ENCODE assay signal across 13 mouse cellular contexts in the genomic region with DNA sequence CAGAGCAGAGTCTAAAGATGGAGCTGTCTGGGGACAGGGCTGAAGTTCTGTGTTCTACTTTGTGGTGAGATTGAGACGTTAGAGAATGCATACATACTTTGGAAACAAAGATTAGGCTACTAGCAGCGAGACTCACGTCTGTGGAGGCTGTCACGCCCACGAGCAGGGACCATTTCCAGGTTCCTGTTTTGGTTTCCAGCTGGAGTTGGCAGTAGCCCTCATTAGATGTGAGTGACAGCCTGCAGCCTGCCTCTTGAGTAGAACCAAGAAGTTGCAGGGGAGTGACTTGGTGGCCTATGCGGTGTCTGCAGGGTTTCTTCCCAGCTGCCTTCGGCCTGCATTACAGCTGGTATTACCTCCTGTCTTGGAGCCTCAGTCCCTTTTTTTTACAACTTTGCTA. TPM values are rescaled to one million over a fixed set of nuclear protein-coding genes. Genes with fewer than 3 reads are reported as not detected.
DNase-seq lines count a peak whose midpoint lies in the region; ATAC-seq lines count a peak whose summit lies in the region.
"Had no signal": no experiment of that assay in that cellular context is flagged by ENCODE, and none has a peak within 500 bp of the region (broad histone marks: within the 10 kb centered on the region; RNA-seq: fewer than 3 reads in every experiment).

No protein-coding gene starts in this region.

- no peak overlapping the region for H3K4me2 ChIP-seq in hindbrain, embryonic 12.5 days (replicated peaks)
- H3K4me2 ChIP-seq: forebrain, embryonic 12.5 days; limb, embryonic 15.5 days; midbrain, embryonic 12.5 days had no signal

- no peak overlapping the region for H3K9ac ChIP-seq in hindbrain, embryonic 12.5 days
- H3K9ac ChIP-seq: forebrain, embryonic 12.5 days; limb, embryonic 15.5 days; midbrain, embryonic 12.5 days had no signal

- H3K4me3 ChIP-seq in hindbrain, embryonic 12.5 days: no peak overlapping the region
- H3K4me3 ChIP-seq: forebrain, embryonic 12.5 days; hindbrain, embryonic 10.5 days; limb, embryonic 15.5 days; midbrain, embryonic 12.5 days had no signal

- H3K9me3 ChIP-seq in hindbrain, embryonic 12.5 days (replicated peaks): no peaks in the 10 kb centered on the region
- H3K9me3 ChIP-seq: forebrain, embryonic 12.5 days; hindbrain, embryonic 10.5 days; limb, embryonic 15.5 days; midbrain, embryonic 12.5 days had no signal

- 87% methylated on average over 7 of the region's 7 CpGs for WGBS in hindbrain, embryonic 12.5 days

- peaks cover 62% of the 10 kb centered on the region for H3K36me3 ChIP-seq in hindbrain, embryonic 12.5 days

- peak; percentile 54 for DNase-seq in left cerebral cortex, adult 11 months (ENCODE audit: low spot score)
- DNase-seq in left cerebral cortex, postnatal 4 days: no peak
- DNase-seq in left cerebral cortex, postnatal 14 days (ENCODE audit: low spot score in 2 of 2): peak; percentile 70 to 74
- peak; percentile 42 for DNase-seq in right cerebral cortex, postnatal 14 days
- no peak for DNase-seq in kidney, adult 11 months
- no peak for DNase-seq in spleen, postnatal 14 days (ENCODE audit: low spot score in 2 of 2)
- DNase-seq: embryo, embryonic 11 days had no signal

- no peak overlapping the region for H3K27ac ChIP-seq in hindbrain, embryonic 12.5 days
- H3K27ac ChIP-seq: forebrain, embryonic 12.5 days; hindbrain, embryonic 10.5 days; limb, embryonic 15.5 days; midbrain, embryonic 12.5 days had no signal

- peak; percentile 17; the same call in 1 of the 2 replicates for ATAC-seq in granulocyte monocyte progenitor cell, adult 5-6 weeks (replicated peaks; ENCODE audit: poor library complexity, severe bottlenecking)
- ATAC-seq in hindbrain, embryonic 12.5 days (ENCODE audit: low FRiP score): no peak

- H3K27me3 ChIP-seq in hindbrain, embryonic 12.5 days: no peaks in the 10 kb centered on the region
- H3K27me3 ChIP-seq: forebrain, embryonic 12.5 days; limb, embryonic 15.5 days; midbrain, embryonic 12.5 days had no signal

- intact Hi-C loops in left cerebral cortex, postnatal 4 days (cut with DNase I): no loop called here
- intact Hi-C loops in left cerebral cortex, postnatal 14 days (cut with DNase I): no loop called here

- peaks cover 11% of the 10 kb centered on the region for H3K4me1 ChIP-seq in hindbrain, embryonic 12.5 days

RNA-seq across cellular contexts. Expression of a gene that starts 4.9 kb away (rescaled TPM):
- total RNA-seq in left cerebral cortex, postnatal 4 days (2021): 10 to 100 TPM; 52.3 to 60.6 TPM
- 135 and 152 TPM in 2 replicates for total RNA-seq in granulocyte monocyte progenitor cell, adult 5-6 weeks (2014; fragmentation: Nextera tagmentation)
- 64.2 and 89.9 TPM in 2 replicates for total RNA-seq in granulocyte monocyte progenitor cell, adult 5-6 weeks (2017)
- 10 to 100 TPM; 40.7 to 48.7 TPM for total RNA-seq in left cerebral cortex, postnatal 14 days (2021)
- polyA plus RNA-seq in hindbrain, embryonic 12.5 days (2016; fragmentation: Nextera tagmentation; extraction: Ambion mirVana): 133 and 140 TPM in 2 replicates

RNA-seq across cellular contexts. Expression of a gene that starts 6.7 kb away (rescaled TPM):
- total RNA-seq in left cerebral cortex, postnatal 4 days (2021): 10 to 100 TPM; 35.3 to 37.9 TPM
- total RNA-seq in granulocyte monocyte progenitor cell, adult 5-6 weeks (2014; fragmentation: Nextera tagmentation): 4.6 and 12.2 TPM in 2 replicates
- 4.4 and 20.5 TPM in 2 replicates for total RNA-seq in granulocyte monocyte progenitor cell, adult 5-6 weeks (2017)
- 10 to 100 TPM; 49.7 to 55.3 TPM for total RNA-seq in left cerebral cortex, postnatal 14 days (2021)
- 23.5 and 25.0 TPM in 2 replicates for polyA plus RNA-seq in hindbrain, embryonic 12.5 days (2016; fragmentation: Nextera tagmentation; extraction: Ambion mirVana)

RNA-seq across cellular contexts. Expression of a gene that starts 27.3 kb away (rescaled TPM):
- total RNA-seq in left cerebral cortex, postnatal 4 days (2021): 1 to 10 TPM in 1 of 2 experiments, under 1 TPM in 1; 0.66 to 1.1 TPM
- total RNA-seq in granulocyte monocyte progenitor cell, adult 5-6 weeks (2014; fragmentation: Nextera tagmentation): 111 and 141 TPM in 2 replicates
- 81.6 and 90.2 TPM in 2 replicates for total RNA-seq in granulocyte monocyte progenitor cell, adult 5-6 weeks (2017)
- 1 to 10 TPM; 3.3 to 3.7 TPM for total RNA-seq in left cerebral cortex, postnatal 14 days (2021)
- 0.30 and 1.3 TPM in 2 replicates for polyA plus RNA-seq in hindbrain, embryonic 12.5 days (2016; fragmentation: Nextera tagmentation; extraction: Ambion mirVana)

RNA-seq across cellular contexts. Expression of a gene that starts 44.8 kb away (rescaled TPM):
- total RNA-seq in left cerebral cortex, postnatal 4 days (2021): 10 to 100 TPM; 23.9 to 25.3 TPM
- 14.2 and 23.0 TPM in 2 replicates for total RNA-seq in granulocyte monocyte progenitor cell, adult 5-6 weeks (2014; fragmentation: Nextera tagmentation)
- 10.9 and 12.5 TPM in 2 replicates for total RNA-seq in granulocyte monocyte progenitor cell, adult 5-6 weeks (2017)
- total RNA-seq in left cerebral cortex, postnatal 14 days (2021): 10 to 100 TPM; 14.7 to 15.4 TPM
- 37.7 and 39.6 TPM in 2 replicates for polyA plus RNA-seq in hindbrain, embryonic 12.5 days (2016; fragmentation: Nextera tagmentation; extraction: Ambion mirVana)

RNA-seq across cellular contexts. Expression of a gene that starts 52.1 kb away (rescaled TPM):
- total RNA-seq in left cerebral cortex, postnatal 4 days (2021): 10 to 100 TPM; 23.7 to 25.0 TPM
- total RNA-seq in granulocyte monocyte progenitor cell, adult 5-6 weeks (2014; fragmentation: Nextera tagmentation): 5.9 and 6.3 TPM in 2 replicates
- total RNA-seq in granulocyte monocyte progenitor cell, adult 5-6 weeks (2017): 2.9 and 3.6 TPM in 2 replicates
- total RNA-seq in left cerebral cortex, postnatal 14 days (2021): 10 to 100 TPM; 26.5 to 28.8 TPM
- polyA plus RNA-seq in hindbrain, embryonic 12.5 days (2016; fragmentation: Nextera tagmentation; extraction: Ambion mirVana): 49.4 and 51.0 TPM in 2 replicates

Comparison
In these comparisons a context has a peak if more than half of its experiments do, and no peak if none do; other contexts are left out.
1. DNase-seq: peak in left cerebral cortex, adult 11 months (single experiment), left cerebral cortex, postnatal 14 days (2 of 2) and right cerebral cortex, postnatal 14 days (single experiment); none in left cerebral cortex, postnatal 4 days (single experiment), kidney, adult 11 months (single experiment) and spleen, postnatal 14 days (0 of 2).
2. RNA of a gene that starts 27.3 kb away (total RNA-seq): 81.6 to 141 TPM in granulocyte monocyte progenitor cell, adult 5-6 weeks; 3.3 to 3.7 TPM in left cerebral cortex, postnatal 14 days and 0.66 to 1.1 TPM in left cerebral cortex, postnatal 4 days; every median in the first group is over 10 times any median in the second.